In genomic region chr15:3994852-3995447, GRCm38 (mm10) we compare ENCODE assay signal across 8 mouse cellular contexts. TPM values are rescaled to one million over a fixed set of nuclear protein-coding genes. Genes with fewer than 3 reads are reported as not detected.
DNase-seq lines count a peak whose midpoint lies in the region; ATAC-seq and TF ChIP-seq lines count a peak whose summit lies in the region.

No protein-coding gene starts in this region.

- H3K9me3 ChIP-seq in limb, embryonic 14.5 days (ENCODE audit: control insufficient read depth, low read length): no peaks in the 10 kb centered on the region
- H3K9me3 ChIP-seq in stomach, postnatal 0 days (ENCODE audit: control insufficient read depth, low read length): no peaks in the 10 kb centered on the region

- no peak for TF ChIP-seq EP300 in stomach, postnatal 0 days (optimal IDR thresholded peaks at IDR 0.05)

- peak overlapping the region; percentile 76 for H3K27ac ChIP-seq in cerebellum, adult 2 months (ENCODE audit: insufficient read depth, low read length)
- peak overlapping the region; percentile 95 for H3K27ac ChIP-seq in testis, adult 2 months (ENCODE audit: control insufficient read depth, insufficient read depth, low read depth, low read length)
- peak overlapping the region; percentile 94 for H3K27ac ChIP-seq in limb, embryonic 14.5 days (replicated peaks; ENCODE audit: low read depth, low read length)
- H3K27ac ChIP-seq in stomach, postnatal 0 days (replicated peaks): peak overlapping the region; percentile 97

- peak in 1 of 2 experiments; percentile 13 for DNase-seq in cerebellum, adult 2 months
- no peak for DNase-seq in cerebellum, postnatal 25 days
- no peak for DNase-seq in testis, postnatal 14 days (ENCODE audit: low spot score)
- no peak for DNase-seq in limb, embryonic 14.5 days (ENCODE audit: low spot score)
- no peak for DNase-seq in stomach, postnatal 0 days (ENCODE audit: low spot score)
- no peak for DNase-seq in urinary bladder, postnatal 14 days (ENCODE audit: low spot score)
- DNase-seq in right cerebral cortex, adult 18-20 months: no peak

- no peaks in the 10 kb centered on the region for H3K27me3 ChIP-seq in cerebellum, adult 2 months (ENCODE audit: control insufficient read depth, insufficient read depth, low read length)
- no peaks in the 10 kb centered on the region for H3K27me3 ChIP-seq in testis, adult 2 months (ENCODE audit: control insufficient read depth, insufficient read depth, low read length)
- no peaks in the 10 kb centered on the region for H3K27me3 ChIP-seq in limb, embryonic 14.5 days (ENCODE audit: control insufficient read depth, insufficient read depth, low read length)
- no peaks in the 10 kb centered on the region for H3K27me3 ChIP-seq in stomach, postnatal 0 days (ENCODE audit: control insufficient read depth, insufficient read depth, low read length)

- no peaks in the 10 kb centered on the region for H3K4me1 ChIP-seq in cerebellum, adult 2 months (ENCODE audit: control insufficient read depth, insufficient read depth, low read length)
- H3K4me1 ChIP-seq in testis, adult 2 months (ENCODE audit: control insufficient read depth, insufficient read depth, low read length): no peaks in the 10 kb centered on the region
- peaks cover 7% of the 10 kb centered on the region; the same call in 1 of the 2 replicates for H3K4me1 ChIP-seq in limb, embryonic 14.5 days (ENCODE audit: control insufficient read depth, insufficient read depth, low read length)
- H3K4me1 ChIP-seq in stomach, postnatal 0 days (replicated peaks; ENCODE audit: control insufficient read depth, insufficient read depth): no peaks in the 10 kb centered on the region

- H3K36me3 ChIP-seq in testis, adult 2 months (ENCODE audit: control insufficient read depth, insufficient read depth, low read length): no peaks in the 10 kb centered on the region; the same call in 1 of the 2 replicates
- peaks cover 21% of the 10 kb centered on the region for H3K36me3 ChIP-seq in limb, embryonic 14.5 days (ENCODE audit: control insufficient read depth, insufficient read depth, low read length)
- H3K36me3 ChIP-seq in stomach, postnatal 0 days (ENCODE audit: control insufficient read depth, insufficient read depth, low read length): peaks cover 12% of the 10 kb centered on the region

- TF ChIP-seq CTCF in cerebellum, adult 2 months (IDR thresholded peaks at IDR 0.05; ENCODE audit: borderline replicate concordance, insufficient read depth, low read depth, low read length): no peak
- no peak for TF ChIP-seq CTCF in testis, adult 2 months (IDR thresholded peaks at IDR 0.05; ENCODE audit: control insufficient read depth, insufficient read depth, insufficient replicate concordance, low read depth, low read length)
- no peak for TF ChIP-seq CTCF in stomach, postnatal 0 days (IDR thresholded peaks at IDR 0.05; ENCODE audit: low read depth)

- WGBS in cerebellum, adult 2 months: 11% methylated on average over 14 of the region's 14 CpGs
- WGBS in limb, embryonic 14.5 days: 28% methylated on average over 14 of the region's 14 CpGs
- 20% methylated on average over 14 of the region's 14 CpGs for WGBS in stomach, postnatal 0 days

- ATAC-seq in limb, embryonic 14.5 days (ENCODE audit: low FRiP score, low read depth): no peak
- ATAC-seq in stomach, postnatal 0 days (ENCODE audit: low FRiP score, low TSS enrichment): no peak

- peak overlapping the region; percentile 89 for H3K9ac ChIP-seq in limb, embryonic 14.5 days (ENCODE audit: low read depth, low read length, severe bottlenecking)
- H3K9ac ChIP-seq in stomach, postnatal 0 days (ENCODE audit: low read length): peak overlapping the region; percentile 93

- peak overlapping the region; percentile 73 for H3K4me3 ChIP-seq in cerebellum, adult 2 months (replicated peaks; ENCODE audit: insufficient read depth, low read depth, low read length)
- H3K4me3 ChIP-seq in testis, adult 2 months (ENCODE audit: control insufficient read depth, low read depth, low read length): peak overlapping the region; percentile 94
- peak overlapping the region; percentile 86 for H3K4me3 ChIP-seq in limb, embryonic 14.5 days (replicated peaks; ENCODE audit: low read length)
- H3K4me3 ChIP-seq in stomach, postnatal 0 days (ENCODE audit: low read depth, low read length): peak overlapping the region; percentile 88

- H3K4me2 ChIP-seq in limb, embryonic 14.5 days (replicated peaks; ENCODE audit: low read depth, low read length, severe bottlenecking): peak overlapping the region; percentile 50
- peak overlapping the region; percentile 44 for H3K4me2 ChIP-seq in stomach, postnatal 0 days (replicated peaks; ENCODE audit: low read depth)

- no peak for TF ChIP-seq POLR2A in cerebellum, adult 2 months (IDR thresholded peaks at IDR 0.05; ENCODE audit: borderline replicate concordance, insufficient read depth, low read length)
- no peak for TF ChIP-seq POLR2A in testis, adult 2 months (IDR thresholded peaks at IDR 0.05; ENCODE audit: control insufficient read depth, low read depth, low read length)
- TF ChIP-seq POLR2A in limb, embryonic 14.5 days (IDR thresholded peaks at IDR 0.05; ENCODE audit: borderline replicate concordance, extremely low read depth, insufficient read depth, insufficient read length): no peak

RNA-seq across cellular contexts. Expression of gene AW549877, which starts 0.6 kb away (rescaled TPM):
- polyA plus RNA-seq in cerebellum, adult 2 months (2012; rRNA removed): 42.5 and 45.2 TPM in 2 replicates
- polyA plus RNA-seq in testis, adult 2 months (2012; rRNA removed): 5.6 and 7.2 TPM in 2 replicates
- 59.9 and 81.1 TPM in 2 replicates for polyA plus RNA-seq in limb, embryonic 14.5 days (2012; rRNA removed)
- 46.3 and 47.0 TPM in 2 replicates for polyA plus RNA-seq in limb, embryonic 14.5 days (2014; fragmentation: Nextera tagmentation; extraction: Ambion mirVana)
- 10.9 and 11.5 TPM in 2 replicates for polyA plus RNA-seq in stomach, postnatal 0 days (2015; fragmentation: Nextera tagmentation; extraction: Ambion mirVana)

RNA-seq across cellular contexts. Expression of gene Fbxo4, which starts 15.6 kb away (rescaled TPM):
- 11.2 and 12.0 TPM in 2 replicates for polyA plus RNA-seq in cerebellum, adult 2 months (2012; rRNA removed)
- polyA plus RNA-seq in testis, adult 2 months (2012; rRNA removed): 5.0 and 8.9 TPM in 2 replicates
- 9.5 and 11.2 TPM in 2 replicates for polyA plus RNA-seq in limb, embryonic 14.5 days (2012; rRNA removed)
- 12.5 and 13.0 TPM in 2 replicates for polyA plus RNA-seq in limb, embryonic 14.5 days (2014; fragmentation: Nextera tagmentation; extraction: Ambion mirVana)
- polyA plus RNA-seq in stomach, postnatal 0 days (2015; fragmentation: Nextera tagmentation; extraction: Ambion mirVana): 17.3 and 19.0 TPM in 2 replicates

RNA-seq across cellular contexts. Expression of gene Oxct1, which starts 31.2 kb away (rescaled TPM):
- 173 and 178 TPM in 2 replicates for polyA plus RNA-seq in cerebellum, adult 2 months (2012; rRNA removed)
- 20.2 and 37.6 TPM in 2 replicates for polyA plus RNA-seq in testis, adult 2 months (2012; rRNA removed)
- polyA plus RNA-seq in limb, embryonic 14.5 days (2012; rRNA removed): 58.6 and 75.4 TPM in 2 replicates
- polyA plus RNA-seq in limb, embryonic 14.5 days (2014; fragmentation: Nextera tagmentation; extraction: Ambion mirVana): 252 and 255 TPM in 2 replicates
- polyA plus RNA-seq in stomach, postnatal 0 days (2015; fragmentation: Nextera tagmentation; extraction: Ambion mirVana): 128 and 131 TPM in 2 replicates
